Mouse (Mus musculus) lung, postnatal 0 days (tissue): ENCODE measurements around the gene Slc44a4. TPM values are rescaled to one million over a fixed set of nuclear protein-coding genes. Genes with fewer than 3 reads are reported as not detected.
"Not testable (repeated sequence)": the region's sequence is repeated elsewhere in the genome, so short reads cannot be mapped to it uniquely, and the experiment has no call there.

Experiments used
- ATAC-seq: fragments of 200-750 bp; cut with Nextera tagmentation; 2 replicates; pipeline ENCODE4 v1.8.0; 2017; ENCODE audit warnings: moderate library complexity
- DNase-seq: peaks from one replicate; pipeline ENCODE4 v3.0.0-alpha.2; 2016; ENCODE audit warnings: low spot score
- H3K27ac ChIP-seq: fragments of 300-500 bp; sonication (generic); 2 replicates; pipeline ENCODE4 v1.5.1; 2014; ENCODE audit warnings: antibody characterized with exemption, mild to moderate bottlenecking, low read length, mixed read lengths
- H3K27me3 ChIP-seq: fragments of 300-500 bp; sonication (generic); replicated peaks from 2 replicates; pipeline ENCODE4 v1.6.1; 2014; ENCODE audit warnings: low read length, mixed read lengths; ENCODE audit not compliant: insufficient read depth
- H3K36me3 ChIP-seq: fragments of 300-500 bp; sonication (generic); 2 replicates; pipeline ENCODE4 v1.6.1; 2014; ENCODE audit warnings: low read length, mixed read lengths; ENCODE audit not compliant: insufficient read depth
- H3K4me1 ChIP-seq: fragments of 300-500 bp; sonication (generic); 2 replicates; pipeline ENCODE4 v1.6.1; 2014; ENCODE audit warnings: antibody characterized with exemption, low read depth, low read length, mixed read lengths; ENCODE audit not compliant: insufficient read depth
- H3K4me2 ChIP-seq: fragments of 300-500 bp; sonication (generic); replicated peaks from 2 replicates; pipeline ENCODE4 v1.6.1; 2014; ENCODE audit warnings: low read depth, mild to moderate bottlenecking, low read length, moderate library complexity, mixed read lengths
- H3K4me3 ChIP-seq: fragments of 300-500 bp; sonication (generic); 2 replicates; pipeline ENCODE4 v1.5.1; 2014; ENCODE audit warnings: low read depth, low read length
- H3K9ac ChIP-seq: fragments of 300-500 bp; sonication (generic); replicated peaks from 2 replicates; pipeline ENCODE4 v1.6.1; 2014; ENCODE audit warnings: low read depth, mild to moderate bottlenecking
- H3K9me3 ChIP-seq: fragments of 300-500 bp; sonication (generic); 2 replicates; pipeline ENCODE4 v1.6.1; 2016; ENCODE audit warnings: low read length, mixed read lengths
- CTCF ChIP-seq: IDR thresholded peaks from 2 replicates; pipeline ENCODE4 v1.5.1; 2016; ENCODE audit warnings: antibody characterized with exemption, mild to moderate bottlenecking
- EP300 ChIP-seq: IDR thresholded peaks from 2 replicates; pipeline ENCODE4 v1.6.1; 2016; ENCODE audit warnings: antibody characterized with exemption, mild to moderate bottlenecking, control low read depth
- WGBS: fragments of 180-500 bp; shearing (Covaris S2); extraction: QIAGEN DNeasy Blood & Tissue Kit; methylation state at CpG from one replicate; pipeline ENCODE4 v1.1.7; 2014; 5-methylcytosine and 5-hydroxymethylcytosine counted together
- polyA plus RNA-seq: library from polyadenylated mRNA; unstranded; fragments of >200 nt; fragmentation: Nextera tagmentation; extraction: Ambion mirVana; gene quantifications from 2 replicates; pipeline ENCODE4 v1.2.1, GENCODE M21; 2015

Slc44a4 gene
- polyA plus RNA-seq, 1 experiment from 2014 or later: 7.3 TPM

DNA sequence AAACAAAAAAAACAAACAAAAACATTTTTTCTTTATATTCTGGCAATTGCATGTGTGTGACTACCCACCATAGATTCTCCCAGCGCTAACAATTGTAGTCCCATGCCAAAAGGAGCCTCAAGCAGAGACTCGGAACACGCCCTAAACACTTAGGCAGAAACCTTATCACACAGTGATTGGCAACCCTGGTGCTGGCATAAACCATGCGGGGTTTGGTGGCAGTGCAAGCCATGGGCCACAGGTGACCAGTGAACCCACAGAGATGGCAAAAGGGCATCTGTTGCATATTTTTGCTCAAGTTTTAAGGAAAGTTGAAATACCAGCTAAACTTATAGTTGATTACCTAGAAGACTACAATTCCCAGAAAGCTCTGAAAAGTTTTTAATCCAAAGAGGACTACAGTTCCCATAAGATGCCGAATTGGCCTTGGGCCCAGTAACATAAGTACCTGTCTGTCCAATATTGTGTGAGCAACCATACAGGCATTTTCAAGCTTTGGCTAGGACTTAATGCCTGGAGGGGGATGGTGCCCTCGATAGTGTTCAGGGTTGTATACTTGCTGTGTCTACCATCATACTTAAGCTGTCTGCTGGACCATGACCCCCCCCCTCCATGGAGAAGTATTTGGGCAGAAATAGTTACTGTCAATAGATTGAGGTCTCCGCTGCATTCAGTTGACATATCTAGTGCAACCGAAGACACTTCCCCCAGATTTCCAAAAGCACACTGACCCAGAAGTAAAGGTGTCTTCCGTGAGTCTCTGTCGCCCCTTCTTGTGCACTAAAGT is 16.7 kb upstream of the Slc44a4 start:
- Histone ChIP-seq H3K27ac (peak overlapping the region; percentile 92), H3K36me3 (no peaks in the 10 kb centered on the region), H3K27me3 (no peaks in the 10 kb centered on the region), H3K4me2 (peak overlapping the region; percentile 86), H3K9ac (peak overlapping the region; percentile 85), H3K9me3 (no peaks in the 10 kb centered on the region), H3K4me3 (peak overlapping the region; percentile 91), H3K4me1 (peaks cover 3% of the 10 kb centered on the region; the same call in 1 of the 2 replicates)
- ATAC-seq: peak; percentile 12
- DNase-seq: peak; percentile 88
- TF ChIP-seq CTCF: no peak
- WGBS: 9% methylated on average over 10 of the region's 10 CpGs

DNA sequence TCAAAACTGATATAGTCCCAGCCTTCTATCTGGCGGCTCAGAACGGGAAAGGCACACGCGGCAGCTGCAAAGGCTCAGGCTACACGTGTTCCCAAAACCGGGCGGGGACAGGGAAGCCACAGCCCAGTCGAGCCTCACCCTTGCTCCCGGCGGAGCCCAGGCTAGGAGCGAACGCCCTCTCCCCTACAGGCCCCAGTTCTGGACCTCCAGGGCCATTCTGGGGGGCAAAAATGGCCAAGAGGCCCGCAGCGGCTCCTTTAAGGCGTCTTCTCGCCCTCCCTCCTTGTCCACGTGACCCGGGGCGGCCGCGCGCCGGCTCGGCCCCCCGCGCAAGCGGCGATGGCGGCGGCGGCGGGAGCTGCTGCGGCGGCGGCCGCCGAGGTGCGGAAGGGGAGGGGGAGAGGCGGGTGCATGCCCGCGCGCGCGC is 16.1 kb upstream of the Slc44a4 start, which contains the start of the genes C2 and Ehmt2:
TSS of gene C2 (minus strand) at position 106 of the 427 bp plus-strand sequence.
TSS of gene Ehmt2 (plus strand) at position 310 of the 427 bp plus-strand sequence.
- H3K36me3 ChIP-seq: no peaks in the 10 kb centered on the region
- H3K4me1 ChIP-seq: peaks cover 3% of the 10 kb centered on the region; the same call in 1 of the 2 replicates
- DNase-seq (peak; percentile 85), ATAC-seq (peak; percentile 56)
- H3K4me3 ChIP-seq: peak within 1 kb of the TSS; percentile 91
- H3K27ac ChIP-seq: peak within 1 kb of the TSS; percentile 92
- peak within 1 kb of the TSS; percentile 85 for H3K9ac ChIP-seq
- no peaks in the 10 kb centered on the region for H3K27me3 ChIP-seq
- no peaks in the 10 kb centered on the region for H3K9me3 ChIP-seq
- 0% methylated on average over 18 of the region's 44 CpGs for WGBS
- TF ChIP-seq CTCF (no peak), EP300 (no peak)
- H3K4me2 ChIP-seq: peak within 1 kb of the TSS; percentile 86

DNA sequence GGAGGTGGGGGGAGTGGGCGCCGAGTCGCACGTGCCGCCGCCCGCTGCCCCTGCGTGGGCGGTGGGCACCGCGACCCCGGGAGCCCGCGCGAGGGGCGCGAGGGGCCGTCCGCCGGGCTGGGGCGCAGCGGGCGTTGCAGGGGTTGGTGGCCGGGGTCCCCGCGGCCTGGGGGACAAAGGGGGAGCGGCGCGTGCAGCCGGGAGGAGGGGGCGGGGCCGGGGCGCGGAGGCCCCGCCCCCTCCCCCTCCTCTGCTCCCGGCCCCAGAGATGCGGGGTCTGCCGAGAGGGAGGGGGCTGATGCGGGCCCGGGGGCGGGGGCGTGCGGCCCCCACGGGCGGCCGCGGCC is 15.6 kb upstream of the Slc44a4 start:
- peak overlapping the region; percentile 86 for H3K4me2 ChIP-seq
- no peak for DNase-seq
- H3K4me3 ChIP-seq: peak overlapping the region; percentile 91
- WGBS: 0% methylated on average over 7 of the region's 47 CpGs
- H3K9ac ChIP-seq: peak overlapping the region; percentile 85
- TF ChIP-seq EP300: no peak
- TF ChIP-seq CTCF: no peak
- peak overlapping the region; percentile 92 for H3K27ac ChIP-seq
- ATAC-seq: no peak
- no peaks in the 10 kb centered on the region for H3K36me3 ChIP-seq
- H3K27me3 ChIP-seq: no peaks in the 10 kb centered on the region
- H3K4me1 ChIP-seq: peaks cover 3% of the 10 kb centered on the region; the same call in 1 of the 2 replicates
- H3K9me3 ChIP-seq: no peaks in the 10 kb centered on the region

DNA sequence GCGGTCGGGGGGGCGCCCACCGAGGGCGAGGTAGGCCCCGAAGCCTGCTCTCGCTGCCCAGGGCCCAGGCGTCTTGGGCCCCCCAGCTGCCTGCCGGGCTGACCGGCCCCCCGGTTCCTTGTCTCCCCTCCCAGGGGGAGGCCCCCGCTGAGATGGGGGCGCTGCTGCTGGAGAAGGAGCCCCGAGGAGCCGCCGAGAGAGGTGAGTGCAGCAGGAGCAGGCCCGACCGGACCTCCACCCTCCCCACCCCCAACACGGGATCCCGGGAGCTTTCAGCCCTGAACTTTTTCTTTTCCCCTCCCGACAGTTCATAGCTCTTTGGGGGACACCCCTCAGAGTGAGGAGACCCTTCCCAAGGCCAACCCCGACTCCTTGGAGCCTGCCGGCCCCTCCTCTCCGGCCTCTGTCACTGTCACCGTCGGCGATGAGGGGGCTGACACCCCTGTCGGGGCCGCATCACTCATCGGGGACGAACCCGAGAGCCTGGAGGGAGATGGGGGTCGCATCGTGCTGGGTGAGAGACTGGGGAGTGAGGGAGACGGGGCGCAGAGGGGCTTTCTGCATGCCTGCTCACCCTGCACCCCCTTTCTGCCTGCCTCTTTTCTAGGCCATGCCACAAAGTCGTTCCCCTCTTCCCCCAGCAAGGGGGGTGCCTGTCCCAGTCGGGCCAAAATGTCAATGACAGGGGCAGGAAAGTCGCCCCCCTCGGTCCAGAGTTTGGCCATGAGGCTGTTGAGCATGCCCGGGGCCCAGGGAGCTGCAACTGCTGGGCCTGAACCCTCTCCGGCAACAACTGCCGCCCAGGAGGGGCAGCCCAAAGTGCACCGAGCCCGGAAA is 15.0 kb upstream of the Slc44a4 start:
- no peaks in the 10 kb centered on the region for H3K36me3 ChIP-seq
- no peaks in the 10 kb centered on the region for H3K27me3 ChIP-seq
- H3K9me3 ChIP-seq: no peaks in the 10 kb centered on the region
- H3K4me2 ChIP-seq: peak overlapping the region; percentile 86
- no peak for TF ChIP-seq EP300
- TF ChIP-seq CTCF: no peak
- 2% methylated on average over 30 of the region's 45 CpGs for WGBS
- DNase-seq: peak; percentile 38
- H3K9ac ChIP-seq: peak overlapping the region; percentile 85
- no peaks in the 10 kb centered on the region for H3K4me1 ChIP-seq
- peak overlapping the region; percentile 91 for H3K4me3 ChIP-seq
- H3K27ac ChIP-seq: peak overlapping the region; percentile 92
- ATAC-seq: no peak

DNA sequence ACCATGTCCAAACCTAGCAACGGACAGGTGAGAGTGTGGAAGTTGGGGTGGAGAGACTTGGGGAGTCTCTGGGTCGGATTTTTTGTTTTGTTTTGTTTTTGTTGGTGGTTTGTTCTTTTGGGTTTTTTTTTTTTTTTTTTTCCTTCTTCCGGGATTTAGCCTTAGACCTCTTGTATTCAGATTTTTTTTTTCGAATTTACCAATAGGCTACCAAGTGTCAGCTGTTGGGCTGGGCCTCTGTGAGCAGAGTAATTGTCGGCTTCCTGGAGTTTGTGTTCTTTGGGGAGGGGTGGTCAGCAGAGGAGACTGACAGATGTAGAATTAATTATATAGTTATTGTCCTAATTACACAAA is 14.4 kb upstream of the Slc44a4 start:
- no peaks in the 10 kb centered on the region for H3K4me1 ChIP-seq
- H3K9ac ChIP-seq: peak overlapping the region; percentile 85
- WGBS: 0% methylated on average over 5 of the region's 5 CpGs
- H3K4me3 ChIP-seq: peak overlapping the region; percentile 91
- no peaks in the 10 kb centered on the region for H3K9me3 ChIP-seq
- TF ChIP-seq EP300 (no peak), CTCF (no peak)
- H3K4me2 ChIP-seq: peak overlapping the region; percentile 86
- ATAC-seq (no peak), DNase-seq (peak; percentile 76)
- H3K27me3 ChIP-seq: no peaks in the 10 kb centered on the region
- H3K27ac ChIP-seq: peak overlapping the region; percentile 92
- H3K36me3 ChIP-seq: no peaks in the 10 kb centered on the region

DNA sequence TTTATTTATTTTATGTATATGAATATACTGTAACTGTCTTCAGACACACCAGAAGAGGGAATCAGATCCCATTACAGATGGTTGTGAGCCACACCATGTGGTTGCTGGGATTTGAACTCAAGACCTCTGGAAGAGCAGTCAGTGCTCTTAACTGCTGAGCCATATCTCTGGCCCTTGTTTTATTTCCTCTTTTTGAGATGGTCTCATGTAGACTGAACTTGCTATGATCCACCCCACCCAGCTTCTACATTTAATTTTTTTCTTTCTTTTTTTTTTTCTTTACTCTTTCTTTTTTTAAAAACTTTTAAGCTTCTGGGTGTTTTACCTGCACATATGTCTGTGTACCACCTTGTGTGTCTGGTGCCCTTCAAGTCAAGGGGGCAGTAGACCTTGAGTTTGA is 13.4 kb upstream of the Slc44a4 start:
- DNase-seq, H3K4me3 ChIP-seq, H3K36me3 ChIP-seq: not testable (repeated sequence)

DNA sequence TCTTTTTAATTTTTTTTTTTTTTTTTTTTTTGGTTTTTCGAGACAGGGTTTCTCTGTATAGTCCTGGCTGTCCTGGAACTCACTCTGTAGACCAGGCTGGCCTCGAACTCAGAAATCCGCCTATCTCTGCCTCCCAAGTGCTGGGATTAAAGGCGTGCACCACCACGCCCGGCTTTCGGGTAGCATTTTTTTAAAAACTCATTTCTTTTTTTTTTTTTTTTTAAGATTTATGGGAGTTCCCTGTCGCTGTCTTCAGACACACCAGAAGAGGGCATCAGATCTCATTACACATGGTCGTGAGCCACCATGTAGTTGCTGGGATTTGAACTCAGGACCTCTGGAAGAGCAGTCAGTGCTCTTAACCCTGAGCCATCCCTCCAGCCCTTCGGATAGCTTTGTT is 12.3 kb upstream of the Slc44a4 start:
- ATAC-seq, H3K27me3 ChIP-seq: not testable (repeated sequence)
- peaks cover 20% of the 10 kb centered on the region for H3K36me3 ChIP-seq

More for the DNA sequence above, 13.4 kb upstream of the Slc44a4 start:
- H3K9me3 ChIP-seq, H3K4me1 ChIP-seq, H3K27me3 ChIP-seq, H3K4me2 ChIP-seq, H3K9ac ChIP-seq, H3K27ac ChIP-seq, ATAC-seq: not testable (repeated sequence)

More for the DNA sequence above, 12.3 kb upstream of the Slc44a4 start:
- H3K4me1 ChIP-seq, H3K9me3 ChIP-seq, H3K4me3 ChIP-seq, H3K4me2 ChIP-seq, H3K9ac ChIP-seq, H3K27ac ChIP-seq, DNase-seq: not testable (repeated sequence)
- WGBS: 85% methylated on average over 9 of the region's 10 CpGs
